Mouse (Mus musculus): ENCODE data around the gene Ddx31. TPM values are rescaled to one million over a fixed set of nuclear protein-coding genes. Genes with fewer than 3 reads are reported as not detected.

Gene Ddx31
- 12.6 and 13.2 TPM in 2 replicates for polyA plus RNA-seq (2015; fragmentation: Nextera tagmentation; extraction: Ambion mirVana)

- 0% methylated on average over 63 of the region's 63 CpGs for WGBS
Measured at GRCm38 (mm10) chr2:28840222-28840951, at the start of gene Ddx31, which contains the start of gene Gtf3c4. Ddx31 (plus strand) TSS chr2:28840406. Gtf3c4 (minus strand) TSS chr2:28840360.

GRCm38 (mm10) chr2:28792931-28793610 lies 47.1 kb upstream of the Ddx31 start:
- 19% methylated on average over 6 of the region's 6 CpGs for WGBS
- Histone ChIP-seq H3K4me3 (replicated peaks) (0 out of 2 replicates have a peak overlapping the region, but pooled peaks have one; percentile 5), H3K4me1 (0 out of 2 replicates have a peak, but pooled peaks cover 5% of the 10 kb centered on the region), H3K9ac (no peak overlapping the region), H3K27me3 (replicated peaks) (no peaks in the 10 kb centered on the region), H3K9me3 (no peaks in the 10 kb centered on the region), H3K27ac (no peak overlapping the region; the same call in 1 of the 2 replicates), H3K4me2 (peak overlapping the region; percentile 33), H3K36me3 (no peaks in the 10 kb centered on the region)
- peak; percentile 89; the same call in 1 of the 2 replicates for ATAC-seq (ENCODE audit: insufficient read depth, low FRiP score, low read depth)

More at GRCm38 (mm10) chr2:28840222-28840951, at the start of gene Ddx31, which contains the start of gene Gtf3c4:
- peaks cover 2% of the 10 kb centered on the region; the same call in 1 of the 2 replicates for H3K36me3 ChIP-seq
- ATAC-seq (ENCODE audit: insufficient read depth, low FRiP score, low read depth), result peak; percentile 93
- peaks cover 26% of the 10 kb centered on the region for H3K4me1 ChIP-seq
- peak within 1 kb of the TSS; percentile 77 for H3K4me3 ChIP-seq (replicated peaks)
- no peaks in the 10 kb centered on the region for H3K9me3 ChIP-seq
- peak within 1 kb of the TSS; percentile 85 for H3K9ac ChIP-seq
- no peaks in the 10 kb centered on the region for H3K27me3 ChIP-seq (replicated peaks)
- peak within 1 kb of the TSS; percentile 94 for H3K27ac ChIP-seq
- H3K4me2 ChIP-seq, result peak within 1 kb of the TSS; percentile 87

- Histone ChIP-seq H3K9me3 (no peaks in the 10 kb centered on the region), H3K36me3 (no peaks in the 10 kb centered on the region), H3K27me3 (replicated peaks) (no peaks in the 10 kb centered on the region), H3K4me2 (no peak overlapping the region), H3K9ac (no peak overlapping the region), H3K4me3 (replicated peaks) (no peak overlapping the region), H3K27ac (no peak overlapping the region), H3K4me1 (0 out of 2 replicates have a peak, but pooled peaks cover 5% of the 10 kb centered on the region)
- 83% methylated on average over 5 of the region's 5 CpGs for WGBS
- no peak for ATAC-seq (ENCODE audit: insufficient read depth, low FRiP score, low read depth)
Measured at GRCm38 (mm10) chr2:28794623-28795022, 45.6 kb upstream of the Ddx31 start.

GRCm38 (mm10) chr2:28796298-28796697 lies 43.9 kb upstream of the Ddx31 start:
- Histone ChIP-seq H3K27me3 (replicated peaks) (no peaks in the 10 kb centered on the region), H3K4me2 (no peak overlapping the region), H3K36me3 (no peaks in the 10 kb centered on the region), H3K4me1 (0 out of 2 replicates have a peak, but pooled peaks cover 5% of the 10 kb centered on the region), H3K9me3 (no peaks in the 10 kb centered on the region), H3K9ac (no peak overlapping the region), H3K4me3 (replicated peaks) (no peak overlapping the region), H3K27ac (no peak overlapping the region)
- no peak for ATAC-seq (ENCODE audit: insufficient read depth, low FRiP score, low read depth)
- 58% methylated on average over 8 of the region's 8 CpGs for WGBS

GRCm38 (mm10) chr2:28797490-28798106 lies 42.6 kb upstream of the Ddx31 start:
- Histone ChIP-seq H3K4me1 (0 out of 2 replicates have a peak, but pooled peaks cover 1% of the 10 kb centered on the region), H3K27me3 (replicated peaks) (no peaks in the 10 kb centered on the region), H3K4me2 (no peak overlapping the region), H3K36me3 (no peaks in the 10 kb centered on the region), H3K9me3 (no peaks in the 10 kb centered on the region), H3K9ac (no peak overlapping the region), H3K4me3 (replicated peaks) (no peak overlapping the region), H3K27ac (no peak overlapping the region)
- WGBS, result 62% methylated on average over 18 of the region's 18 CpGs
- no peak for ATAC-seq (ENCODE audit: insufficient read depth, low FRiP score, low read depth)

- ATAC-seq (ENCODE audit: insufficient read depth, low FRiP score, low read depth), result no peak
- Histone ChIP-seq H3K4me3 (replicated peaks) (no peak overlapping the region), H3K4me2 (no peak overlapping the region), H3K4me1 (no peaks in the 10 kb centered on the region), H3K36me3 (no peaks in the 10 kb centered on the region), H3K27me3 (replicated peaks) (no peaks in the 10 kb centered on the region), H3K27ac (no peak overlapping the region), H3K9ac (no peak overlapping the region), H3K9me3 (no peaks in the 10 kb centered on the region)
- WGBS, result 26% methylated on average over 3 of the region's 3 CpGs
Measured at GRCm38 (mm10) chr2:28798390-28798789, 41.8 kb upstream of the Ddx31 start.

- Histone ChIP-seq H3K27ac (no peak overlapping the region), H3K9me3 (no peaks in the 10 kb centered on the region)
Measured at GRCm38 (mm10) chr2:28799575-28799974, 40.6 kb upstream of the Ddx31 start.

GRCm38 (mm10) chr2:28803406-28803805 lies 36.8 kb upstream of the Ddx31 start:
- Histone ChIP-seq H3K36me3 (no peaks in the 10 kb centered on the region), H3K4me3 (replicated peaks) (no peak overlapping the region), H3K9ac (no peak overlapping the region), H3K27me3 (replicated peaks) (no peaks in the 10 kb centered on the region), H3K4me1 (no peaks in the 10 kb centered on the region), H3K9me3 (no peaks in the 10 kb centered on the region), H3K4me2 (no peak overlapping the region), H3K27ac (no peak overlapping the region)
- ATAC-seq (ENCODE audit: insufficient read depth, low FRiP score, low read depth), result no peak
- 83% methylated on average over 7 of the region's 7 CpGs for WGBS

More at GRCm38 (mm10) chr2:28799575-28799974, 40.6 kb upstream of the Ddx31 start:
- Histone ChIP-seq H3K27me3 (replicated peaks) (no peaks in the 10 kb centered on the region), H3K9ac (no peak overlapping the region), H3K4me2 (no peak overlapping the region), H3K4me3 (replicated peaks) (no peak overlapping the region), H3K4me1 (no peaks in the 10 kb centered on the region), H3K36me3 (no peaks in the 10 kb centered on the region)
- WGBS, result 48% methylated on average over 2 of the region's 2 CpGs
- no peak for ATAC-seq (ENCODE audit: insufficient read depth, low FRiP score, low read depth)

GRCm38 (mm10) chr2:28808841-28809240 lies 31.4 kb upstream of the Ddx31 start:
- H3K4me3 ChIP-seq (replicated peaks), result no peak overlapping the region
- H3K27me3 ChIP-seq (replicated peaks), result no peaks in the 10 kb centered on the region
- no peaks in the 10 kb centered on the region for H3K9me3 ChIP-seq
- no peak overlapping the region for H3K9ac ChIP-seq
- ATAC-seq (ENCODE audit: insufficient read depth, low FRiP score, low read depth), result no peak
- H3K27ac ChIP-seq, result no peak overlapping the region
- no peaks in the 10 kb centered on the region for H3K36me3 ChIP-seq
- H3K4me1 ChIP-seq, result no peaks in the 10 kb centered on the region
- 79% methylated on average over 6 of the region's 6 CpGs for WGBS
- H3K4me2 ChIP-seq, result no peak overlapping the region

GRCm38 (mm10) chr2:28810260-28811013 lies 29.8 kb upstream of the Ddx31 start:
- H3K9ac ChIP-seq, result no peak overlapping the region
- no peak overlapping the region for H3K4me3 ChIP-seq (replicated peaks)
- H3K4me2 ChIP-seq, result no peak overlapping the region
- H3K4me1 ChIP-seq, result no peaks in the 10 kb centered on the region
- no peaks in the 10 kb centered on the region for H3K36me3 ChIP-seq
- H3K27ac ChIP-seq, result no peak overlapping the region
- 52% methylated on average over 5 of the region's 5 CpGs for whole genome bisulfite sequencing
- no peak for ATAC-seq (ENCODE audit: insufficient read depth, low FRiP score, low read depth)
- H3K9me3 ChIP-seq, result no peaks in the 10 kb centered on the region
- no peaks in the 10 kb centered on the region for H3K27me3 ChIP-seq (replicated peaks)

GRCm38 (mm10) chr2:28818866-28819265 lies 21.3 kb upstream of the Ddx31 start:
- H3K27me3 ChIP-seq (replicated peaks), result no peaks in the 10 kb centered on the region
- H3K9ac ChIP-seq, result no peak overlapping the region
- H3K4me3 ChIP-seq (replicated peaks), result no peak overlapping the region
- H3K4me1 ChIP-seq, result no peaks in the 10 kb centered on the region
- peaks cover 4% of the 10 kb centered on the region; the same call in 1 of the 2 replicates for H3K36me3 ChIP-seq
- H3K9me3 ChIP-seq, result no peaks in the 10 kb centered on the region
- 68% methylated on average over 4 of the region's 4 CpGs for WGBS
- H3K4me2 ChIP-seq, result no peak overlapping the region
- ATAC-seq (ENCODE audit: insufficient read depth, low FRiP score, low read depth), result no peak
- no peak overlapping the region for H3K27ac ChIP-seq

All from stomach, embryonic 15.5 days (tissue).